Mouse (Mus musculus) lung, postnatal 0 days (tissue): Measurements from ENCODE around the gene Lypd6b. TPM values are rescaled to one million over a fixed set of nuclear protein-coding genes. Genes with fewer than 3 reads are reported as not detected.

Experiments
- ATAC-seq: fragments of 200-750 bp; cut with Nextera tagmentation; 2 replicates; pipeline ENCODE4 v1.8.0; 2017; ENCODE audit warnings: moderate library complexity
- DNase-seq: peaks from one replicate; pipeline ENCODE4 v3.0.0-alpha.2; 2016; ENCODE audit warnings: low spot score
- H3K27ac ChIP-seq: fragments of 300-500 bp; sonication (generic); 2 replicates; pipeline ENCODE4 v1.5.1; 2014; ENCODE audit warnings: antibody characterized with exemption, mild to moderate bottlenecking, low read length, mixed read lengths
- H3K27me3 ChIP-seq: fragments of 300-500 bp; sonication (generic); replicated peaks from 2 replicates; pipeline ENCODE4 v1.6.1; 2014; ENCODE audit warnings: low read length, mixed read lengths; ENCODE audit not compliant: insufficient read depth
- H3K36me3 ChIP-seq: fragments of 300-500 bp; sonication (generic); 2 replicates; pipeline ENCODE4 v1.6.1; 2014; ENCODE audit warnings: low read length, mixed read lengths; ENCODE audit not compliant: insufficient read depth
- H3K4me1 ChIP-seq: fragments of 300-500 bp; sonication (generic); 2 replicates; pipeline ENCODE4 v1.6.1; 2014; ENCODE audit warnings: antibody characterized with exemption, low read depth, low read length, mixed read lengths; ENCODE audit not compliant: insufficient read depth
- H3K4me2 ChIP-seq: fragments of 300-500 bp; sonication (generic); replicated peaks from 2 replicates; pipeline ENCODE4 v1.6.1; 2014; ENCODE audit warnings: low read depth, mild to moderate bottlenecking, low read length, moderate library complexity, mixed read lengths
- H3K4me3 ChIP-seq: fragments of 300-500 bp; sonication (generic); 2 replicates; pipeline ENCODE4 v1.5.1; 2014; ENCODE audit warnings: low read depth, low read length
- H3K9ac ChIP-seq: fragments of 300-500 bp; sonication (generic); replicated peaks from 2 replicates; pipeline ENCODE4 v1.6.1; 2014; ENCODE audit warnings: low read depth, mild to moderate bottlenecking
- H3K9me3 ChIP-seq: fragments of 300-500 bp; sonication (generic); 2 replicates; pipeline ENCODE4 v1.6.1; 2016; ENCODE audit warnings: low read length, mixed read lengths
- CTCF ChIP-seq: IDR thresholded peaks from 2 replicates; pipeline ENCODE4 v1.5.1; 2016; ENCODE audit warnings: antibody characterized with exemption, mild to moderate bottlenecking
- EP300 ChIP-seq: IDR thresholded peaks from 2 replicates; pipeline ENCODE4 v1.6.1; 2016; ENCODE audit warnings: antibody characterized with exemption, mild to moderate bottlenecking, control low read depth
- WGBS: fragments of 180-500 bp; shearing (Covaris S2); extraction: QIAGEN DNeasy Blood & Tissue Kit; methylation state at CpG from one replicate; pipeline ENCODE4 v1.1.7; 2014; 5-methylcytosine and 5-hydroxymethylcytosine counted together
- polyA plus RNA-seq: library from polyadenylated mRNA; unstranded; fragments of >200 nt; fragmentation: Nextera tagmentation; extraction: Ambion mirVana; gene quantifications from 2 replicates; pipeline ENCODE4 v1.2.1, GENCODE M21; 2015

The Lypd6b gene
- polyA plus RNA-seq, 1 experiment from 2014 or later, result 3.9 TPM

GRCm38 (mm10) chr2:49849771-49850170, 62.3 kb downstream of the Lypd6b start:
- H3K36me3 ChIP-seq, result no peaks in the 10 kb centered on the region
- no peaks in the 10 kb centered on the region for H3K27me3 ChIP-seq
- H3K4me3 ChIP-seq, result no peak overlapping the region
- H3K27ac ChIP-seq, result no peak overlapping the region
- 27% methylated on average over 1 of the region's 1 CpGs for WGBS
- DNase-seq (no peak), ATAC-seq (no peak)
- H3K4me1 ChIP-seq, result no peaks in the 10 kb centered on the region
- H3K9ac ChIP-seq, result no peak overlapping the region
- H3K4me2 ChIP-seq, result no peak overlapping the region
- no peaks in the 10 kb centered on the region for H3K9me3 ChIP-seq
- no peak for TF ChIP-seq EP300

GRCm38 (mm10) chr2:49851977-49852376, 64.5 kb downstream of the Lypd6b start:
- H3K9ac ChIP-seq, result no peak overlapping the region
- ATAC-seq, result no peak
- H3K4me2 ChIP-seq, result no peak overlapping the region
- no peak overlapping the region for H3K27ac ChIP-seq
- H3K9me3 ChIP-seq, result no peaks in the 10 kb centered on the region
- no peak for DNase-seq
- TF ChIP-seq EP300 (no peak), CTCF (no peak)
- H3K27me3 ChIP-seq, result no peaks in the 10 kb centered on the region
- no peaks in the 10 kb centered on the region for H3K36me3 ChIP-seq
- H3K4me3 ChIP-seq, result no peak overlapping the region
- no peaks in the 10 kb centered on the region for H3K4me1 ChIP-seq

GRCm38 (mm10) chr2:49856161-49856564, 68.7 kb downstream of the Lypd6b start:
- 47% methylated on average over 10 of the region's 10 CpGs for WGBS
- ATAC-seq, result no peak
- no peaks in the 10 kb centered on the region for H3K36me3 ChIP-seq
- H3K9me3 ChIP-seq, result no peaks in the 10 kb centered on the region
- H3K9ac ChIP-seq, result no peak overlapping the region
- no peaks in the 10 kb centered on the region for H3K4me1 ChIP-seq
- H3K27ac ChIP-seq, result no peak overlapping the region
- H3K27me3 ChIP-seq, result no peaks in the 10 kb centered on the region
- DNase-seq, result no peak
- H3K4me2 ChIP-seq, result peak overlapping the region; percentile 32
- no peak overlapping the region for H3K4me3 ChIP-seq
- TF ChIP-seq CTCF (no peak), EP300 (no peak)

- WGBS, result 56% methylated on average over 5 of the region's 5 CpGs
- H3K9ac ChIP-seq, result no peak overlapping the region
- no peaks in the 10 kb centered on the region for H3K9me3 ChIP-seq
- H3K4me3 ChIP-seq, result no peak overlapping the region
- TF ChIP-seq CTCF (no peak), EP300 (no peak)
- no peak for ATAC-seq
- H3K4me1 ChIP-seq, result no peaks in the 10 kb centered on the region
- peak overlapping the region; percentile 32 for H3K4me2 ChIP-seq
- H3K36me3 ChIP-seq, result no peaks in the 10 kb centered on the region
- no peaks in the 10 kb centered on the region for H3K27me3 ChIP-seq
- no peak overlapping the region for H3K27ac ChIP-seq
- DNase-seq, result no peak
Measured at GRCm38 (mm10) chr2:49856584-49856983, 69.1 kb downstream of the Lypd6b start.

GRCm38 (mm10) chr2:49860219-49860962, 72.9 kb downstream of the Lypd6b start:
- Histone ChIP-seq H3K9ac (no peak overlapping the region), H3K4me2 (0 out of 2 replicates have a peak overlapping the region, but pooled peaks have one; percentile 28), H3K4me3 (no peak overlapping the region), H3K36me3 (no peaks in the 10 kb centered on the region), H3K27me3 (no peaks in the 10 kb centered on the region), H3K4me1 (no peaks in the 10 kb centered on the region), H3K27ac (no peak overlapping the region), H3K9me3 (no peaks in the 10 kb centered on the region)
- 28% methylated on average over 11 of the region's 11 CpGs for WGBS
- DNase-seq (peak; percentile 44), ATAC-seq (peak; percentile 53)
- TF ChIP-seq CTCF (no peak), EP300 (no peak)

GRCm38 (mm10) chr2:49860969-49861592, 73.6 kb downstream of the Lypd6b start:
- Histone ChIP-seq H3K36me3 (no peaks in the 10 kb centered on the region), H3K9me3 (no peaks in the 10 kb centered on the region), H3K4me1 (no peaks in the 10 kb centered on the region), H3K4me2 (0 out of 2 replicates have a peak overlapping the region, but pooled peaks have one; percentile 28), H3K9ac (no peak overlapping the region), H3K4me3 (no peak overlapping the region), H3K27me3 (no peaks in the 10 kb centered on the region), H3K27ac (no peak overlapping the region)
- DNase-seq (peak; percentile 47), ATAC-seq (peak; percentile 68)
- 10% methylated on average over 10 of the region's 12 CpGs for WGBS
- TF ChIP-seq EP300 (no peak), CTCF (no peak)
